Mouse (Mus musculus) right cerebral cortex, postnatal 4 days (tissue): ENCODE data around the gene Gm21985.

Experiments used
- DNase-seq: peaks from one replicate; pipeline ENCODE4 v3.0.0-alpha.2; 2022

Gm21985 gene

DNA sequence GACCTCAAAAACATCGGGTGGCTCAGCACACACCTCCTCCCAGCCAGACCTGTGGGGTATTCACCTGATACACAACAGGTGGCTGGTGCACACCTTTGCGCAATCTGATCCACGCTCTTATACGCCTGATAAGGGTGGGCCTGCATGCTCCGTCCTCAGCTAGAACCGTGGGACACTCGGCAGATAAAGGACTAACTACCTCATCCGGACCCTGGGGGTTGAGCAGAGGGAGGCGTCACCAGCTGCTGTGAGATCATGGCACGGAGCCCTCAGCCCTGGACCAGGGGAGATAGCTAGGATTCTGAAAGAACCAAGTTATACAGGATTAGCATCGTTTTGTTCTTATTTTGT lies at the start of gene Gm21985:
TSS of gene Gm21985 (plus strand) at position 73 of the 351 bp plus-strand sequence.
- peak; percentile 62 for DNase-seq

DNA sequence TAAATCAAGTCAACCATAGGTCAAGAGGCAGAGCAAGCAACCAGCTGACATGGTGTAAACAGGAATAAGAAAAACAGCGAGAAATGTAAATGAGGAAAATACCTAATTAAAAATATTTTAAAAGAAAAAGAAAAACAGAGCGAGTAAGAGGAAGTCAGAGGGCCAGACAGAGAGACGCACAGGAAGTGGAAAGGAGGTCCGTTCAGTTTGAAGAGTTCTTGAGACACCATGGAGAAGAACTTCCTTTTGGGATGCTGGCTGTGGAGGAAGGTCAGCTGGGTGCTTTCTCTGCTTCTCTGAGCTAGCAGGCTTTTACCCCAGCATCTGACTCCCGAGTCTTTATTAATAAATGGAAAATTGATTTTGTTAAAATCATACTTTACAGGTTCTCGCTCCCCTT lies 48.5 kb upstream of the Gm21985 start:
- DNase-seq = no peak

DNA sequence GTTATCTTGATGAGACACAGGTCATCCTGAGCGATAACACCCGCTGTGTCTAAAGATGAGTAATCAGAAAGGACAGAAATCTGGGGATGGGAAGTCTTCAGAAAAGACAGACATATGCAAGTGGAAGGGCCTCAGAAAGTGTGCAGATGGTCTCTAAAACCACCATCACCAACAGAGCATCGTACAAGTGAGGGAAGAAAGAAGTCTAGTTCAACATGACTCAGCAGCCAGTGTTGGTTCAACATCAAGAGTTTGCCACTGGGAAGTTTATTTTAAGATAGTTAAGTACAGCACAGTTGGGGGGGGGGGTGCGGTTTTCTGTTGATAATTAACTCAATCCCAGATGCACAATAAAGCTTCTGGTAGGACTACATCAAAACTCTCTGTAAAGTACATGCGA lies 45.2 kb upstream of the Gm21985 start:
- DNase-seq = no peak

GRCm38 (mm10) chr2:112222607-112223006 lies 43.5 kb upstream of the Gm21985 start:
- no peak for DNase-seq

DNA sequence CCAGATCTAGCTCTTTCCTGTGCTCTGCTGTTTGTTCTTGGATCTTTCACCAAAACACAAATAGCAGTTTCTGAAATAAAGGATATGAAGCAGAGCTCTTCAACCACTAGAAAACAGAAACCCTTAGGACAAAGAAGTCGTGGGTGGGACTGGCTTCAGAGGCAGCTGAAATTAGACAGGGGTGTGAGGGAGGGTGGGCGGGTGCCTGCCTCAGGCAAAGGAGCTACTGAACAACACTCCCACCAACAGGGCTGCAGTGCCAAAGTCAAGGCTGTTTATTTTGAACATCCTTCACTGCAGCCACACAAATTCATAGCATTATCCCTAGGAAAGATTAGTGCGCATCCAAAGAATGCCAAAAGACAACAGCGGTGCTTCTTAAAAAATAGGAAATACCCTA lies 41.8 kb upstream of the Gm21985 start:
- DNase-seq = no peak

GRCm38 (mm10) chr2:112232623-112233022 lies 33.5 kb upstream of the Gm21985 start:
- no peak for DNase-seq

DNA sequence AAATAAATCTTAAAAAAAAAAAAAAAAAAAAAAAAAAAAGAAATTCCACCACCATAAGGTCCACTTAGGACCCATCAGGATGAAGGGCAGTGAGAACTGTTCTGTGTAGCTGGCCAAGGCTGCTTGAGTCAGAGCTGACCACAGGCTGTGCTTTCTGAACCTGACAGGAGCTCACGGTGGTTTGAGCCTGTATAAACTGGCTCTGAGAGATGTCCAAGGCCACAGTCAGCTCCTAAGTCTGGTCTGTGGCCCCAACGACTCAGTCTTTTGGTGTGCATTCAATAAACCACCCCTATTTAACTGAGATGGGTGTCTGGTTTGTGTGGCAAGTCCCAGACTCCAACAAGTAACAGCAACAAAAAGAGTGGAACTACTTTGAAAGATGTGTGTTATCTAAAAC lies 29.5 kb upstream of the Gm21985 start:
- DNase-seq = no peak

DNA sequence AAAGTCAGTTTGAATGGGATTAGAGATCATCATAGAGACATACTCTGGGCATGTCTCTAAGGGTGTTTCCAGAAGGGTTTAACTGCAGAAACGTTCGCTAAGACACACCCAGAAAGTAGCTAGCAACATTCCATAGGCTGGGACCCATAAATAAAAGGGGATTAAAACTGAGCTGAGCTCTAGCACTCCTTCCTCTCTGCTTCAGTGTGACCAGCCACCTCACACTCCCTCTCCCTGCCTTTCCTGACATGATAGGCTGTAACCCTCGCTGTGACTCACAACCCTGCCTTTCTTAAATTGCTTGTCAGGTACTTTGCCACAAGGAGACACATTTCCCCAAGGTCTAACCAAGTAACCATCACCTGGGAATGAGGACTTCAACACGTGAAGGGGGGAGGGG lies 28.1 kb upstream of the Gm21985 start:
- no peak for DNase-seq

DNA sequence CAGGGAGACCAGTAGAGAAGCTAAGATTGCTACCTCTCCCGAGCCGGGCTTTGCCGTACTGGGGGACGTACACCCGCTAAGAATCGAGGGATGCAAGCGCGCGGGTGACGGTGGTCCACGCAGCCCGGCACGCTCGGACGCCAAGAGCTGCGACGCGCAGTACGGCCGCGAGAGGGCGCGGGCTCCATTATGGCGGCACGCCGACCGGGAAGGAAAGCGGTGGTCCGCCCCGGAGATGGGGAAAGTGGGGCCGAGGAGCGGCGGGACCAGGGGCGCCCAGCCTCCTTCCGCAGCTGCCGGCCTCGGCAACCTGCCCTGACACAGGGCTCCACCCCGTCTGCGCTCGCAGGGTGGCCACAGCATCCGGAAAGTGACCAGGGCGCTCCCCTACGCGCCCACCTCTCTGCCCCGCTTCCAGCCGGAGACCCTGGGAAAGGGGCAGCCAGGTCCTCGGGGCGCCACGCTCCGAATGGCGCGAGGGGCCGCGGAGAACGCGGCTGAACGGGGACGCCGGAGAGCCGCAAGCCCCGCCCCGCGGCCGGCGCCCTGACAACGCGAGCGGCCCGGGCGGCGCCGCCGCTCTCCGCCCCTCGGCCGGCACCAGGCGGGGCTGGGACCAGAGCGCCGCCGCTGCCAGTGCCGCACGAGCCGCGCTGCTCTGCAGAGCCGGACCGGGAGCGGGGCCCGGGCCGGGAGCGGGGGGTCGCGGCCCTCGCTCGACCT lies 26.7 kb upstream of the Gm21985 start, which contains the start of gene Lpcat4:
TSS of gene Lpcat4 (plus strand) at position 257 of the 723 bp plus-strand sequence.
- DNase-seq = peak; percentile 95

GRCm38 (mm10) chr2:112239935-112240721 lies 26.0 kb upstream of the Gm21985 start:
- DNase-seq = peak; percentile 53

DNA sequence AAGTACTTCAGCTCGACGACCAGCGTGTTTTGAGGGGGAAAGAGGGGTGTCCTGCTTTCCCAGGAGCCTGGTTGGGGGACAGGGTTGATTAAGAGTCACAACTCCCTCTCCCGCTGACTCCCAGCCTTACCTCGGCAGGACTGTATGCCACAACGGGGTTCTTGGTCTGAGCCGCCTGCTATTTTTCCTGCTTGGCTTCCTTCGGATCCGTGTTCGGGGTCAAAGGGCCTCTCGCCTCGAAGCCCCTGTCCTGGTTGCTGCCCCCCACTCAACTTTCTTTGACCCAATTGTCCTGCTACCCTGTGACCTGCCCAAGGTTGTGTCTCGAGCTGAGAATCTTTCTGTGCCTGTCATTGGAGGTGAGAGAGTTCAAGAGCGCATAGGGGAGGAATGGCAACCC lies 24.3 kb upstream of the Gm21985 start:
- DNase-seq = no peak

GRCm38 (mm10) chr2:112245307-112245706 lies 20.8 kb upstream of the Gm21985 start:
- DNase-seq = no peak

GRCm38 (mm10) chr2:112246193-112246592 lies 19.9 kb upstream of the Gm21985 start:
- DNase-seq = no peak

DNA sequence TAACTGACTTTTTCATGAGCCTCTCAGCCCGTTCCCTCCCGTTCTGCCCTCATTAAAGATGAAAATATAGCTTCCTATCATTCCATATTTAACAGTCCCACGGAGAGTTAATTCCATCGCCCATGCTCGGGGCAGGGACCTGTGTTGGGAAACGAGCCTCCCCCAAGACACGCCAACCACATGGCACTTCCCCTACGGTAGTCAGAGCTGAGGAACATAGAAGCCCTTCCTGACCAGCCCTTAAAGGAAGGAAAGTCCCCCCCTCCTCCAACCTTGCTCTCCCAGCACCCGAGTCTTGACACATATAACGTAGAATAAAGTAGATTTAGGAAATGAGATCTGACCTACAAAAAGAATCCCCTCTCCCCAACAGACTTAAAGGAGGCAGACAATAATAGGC lies 18.8 kb upstream of the Gm21985 start:
- DNase-seq = no peak

GRCm38 (mm10) chr2:112249780-112250453 lies 16.2 kb upstream of the Gm21985 start:
- no peak for DNase-seq

GRCm38 (mm10) chr2:112254675-112255515 lies 11.2 kb upstream of the Gm21985 start:
- no peak for DNase-seq

- DNase-seq = no peak
Measured at GRCm38 (mm10) chr2:112259241-112259962, 6.7 kb upstream of the Gm21985 start, which contains the start of gene Nutm1. Nutm1 (minus strand) TSS chr2:112259291.

GRCm38 (mm10) chr2:112261748-112262653 lies 4.1 kb upstream of the Gm21985 start, which contains the start of gene Nop10:
Nop10 (plus strand) TSS chr2:112261926.
- DNase-seq = peak; percentile 79

GRCm38 (mm10) chr2:112262779-112263295 lies 3.3 kb upstream of the Gm21985 start:
- no peak for DNase-seq

DNA sequence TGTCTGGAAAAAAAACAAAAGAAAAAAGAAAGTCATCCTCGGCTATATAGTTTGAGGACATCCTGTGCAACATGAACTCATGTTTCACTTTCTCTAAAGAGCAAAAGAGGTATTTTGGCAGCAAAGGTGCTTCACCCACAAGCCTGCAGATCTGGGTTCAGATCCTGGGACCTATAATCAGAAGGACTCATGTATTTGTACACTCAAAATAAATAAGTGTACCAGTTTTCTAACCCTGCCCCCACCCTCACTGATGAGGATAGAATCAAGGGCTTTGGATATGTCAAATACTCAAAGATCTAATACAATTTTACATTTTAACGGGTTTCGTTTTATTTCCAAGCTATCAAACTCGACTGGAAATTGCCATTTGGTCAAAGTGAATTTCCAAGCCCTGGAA lies 1.8 kb upstream of the Gm21985 start:
- no peak for DNase-seq
